Mouse (Mus musculus) thymus, adult 2 months (tissue): ENCODE measurements around the gene Grin3b.

Experiments used
- CTCF ChIP-seq: fragments of 200-500 bp; IDR thresholded peaks from 2 replicates; pipeline ENCODE4 v1.5.1; 2012; ENCODE audit warnings: mild to moderate bottlenecking, control low read depth, low read length, moderate library complexity, borderline replicate concordance; ENCODE audit not compliant: control insufficient read depth, poor library complexity, insufficient read depth; ENCODE audit errors: extremely low read depth
- POLR2A ChIP-seq: fragments of 200-500 bp; IDR thresholded peaks from 2 replicates; pipeline ENCODE4 v1.6.1; 2012; ENCODE audit warnings: mild to moderate bottlenecking, low read length, control low read depth, moderate library complexity; ENCODE audit not compliant: control insufficient read depth, poor library complexity, insufficient read depth; ENCODE audit errors: extremely low read depth

DNA sequence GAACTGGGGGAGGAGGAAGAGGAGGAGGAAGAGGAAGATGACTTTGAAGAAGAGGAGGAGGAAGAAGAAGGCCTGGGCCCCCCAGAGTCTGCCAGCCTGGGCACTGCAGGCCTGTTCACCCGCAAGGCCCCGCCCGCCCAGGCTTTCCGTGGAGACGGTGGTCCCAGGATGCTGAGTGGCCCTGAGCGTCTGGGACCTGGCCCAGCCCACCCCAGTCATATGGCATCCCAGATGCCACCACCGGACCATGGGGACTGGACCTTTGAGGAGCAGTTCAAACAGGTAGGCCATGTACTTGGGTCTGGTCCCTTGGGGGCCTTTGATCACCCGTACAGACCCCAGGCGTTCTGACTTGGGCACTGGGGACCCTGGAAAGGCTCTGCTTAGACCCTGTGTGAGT is 38.7 kb upstream of the Grin3b start:
- TF ChIP-seq CTCF (no peak), POLR2A (no peak)
